Mouse (Mus musculus) adrenal gland, adult 2 months (tissue): ENCODE measurements around the gene Mmp2. TPM values are rescaled to one million over a fixed set of nuclear protein-coding genes. Genes with fewer than 3 reads are reported as not detected.

Experiments
- DNase-seq: peaks from one replicate; pipeline ENCODE4 v3.0.0; 2021
- polyA plus RNA-seq: library from polyadenylated mRNA; depleted of rRNA; stranded (reverse); fragments of >200 nt; gene quantifications from 2 replicates; pipeline ENCODE4 v1.2.3, GENCODE M21; 2012; rRNA removed
- total RNA-seq, 2 experiments: library from RNA; stranded (reverse); gene quantifications; 2 replicates each; pipeline ENCODE4 v1.2.3; 2021

Gene Mmp2
- total and polyA plus RNA-seq, 3 experiments: 21.6 to 38.8 (median 22.4) TPM

- no peak for DNase-seq
These were observed 68.0 kb downstream of the Mmp2 start for GRCm38 (mm10) chr8:92895053-92895452.

GRCm38 (mm10) chr8:92896056-92896455 lies 69.0 kb downstream of the Mmp2 start:
- DNase-seq: no peak

- DNase-seq: no peak
These were observed 69.5 kb downstream of the Mmp2 start for GRCm38 (mm10) chr8:92896611-92897010.

DNA sequence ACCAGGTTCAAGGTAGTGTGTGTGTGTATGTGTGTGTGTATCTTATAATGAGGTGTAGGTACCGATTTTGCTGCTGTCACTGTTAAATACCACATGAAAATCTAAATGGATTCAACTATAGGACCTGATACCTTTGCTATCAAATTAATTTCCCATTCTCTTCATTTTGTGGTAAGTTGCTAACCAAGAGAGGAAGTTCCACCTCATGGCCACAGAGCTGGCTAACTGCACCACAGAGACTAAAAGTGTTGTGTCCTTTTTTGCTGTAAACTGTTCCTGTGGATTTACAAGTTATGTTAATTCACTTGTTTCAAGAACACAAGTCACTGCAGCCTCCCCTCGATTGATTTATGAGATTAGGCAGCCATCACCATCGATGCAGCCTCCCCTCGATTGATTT lies 70.7 kb downstream of the Mmp2 start:
- no peak for DNase-seq

GRCm38 (mm10) chr8:92899590-92899989 lies 72.5 kb downstream of the Mmp2 start:
- DNase-seq: no peak

DNA sequence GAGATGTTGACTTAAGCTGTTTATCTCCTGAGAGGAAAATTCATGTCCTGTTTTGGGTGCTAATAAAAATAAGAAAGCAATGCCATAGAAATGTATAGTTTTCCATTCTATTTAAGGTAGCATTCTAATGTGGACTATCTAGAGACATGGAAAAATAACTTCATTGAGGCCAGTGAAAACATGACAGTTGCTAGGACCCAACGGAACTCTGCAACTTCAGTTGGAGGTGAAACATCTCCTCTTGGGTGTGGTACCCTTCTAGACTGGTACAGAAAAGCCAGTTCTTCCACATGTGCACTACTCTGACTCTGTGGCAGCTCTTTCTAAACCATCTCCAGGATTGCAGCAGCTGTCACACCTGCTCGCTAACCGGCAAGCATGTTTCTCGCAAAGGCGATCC lies 74.0 kb downstream of the Mmp2 start, which contains the start of gene Capns2:
Gene Capns2, plus strand, starts transcription at position 301 of the 400 bp plus-strand sequence.
- no peak for DNase-seq

DNA sequence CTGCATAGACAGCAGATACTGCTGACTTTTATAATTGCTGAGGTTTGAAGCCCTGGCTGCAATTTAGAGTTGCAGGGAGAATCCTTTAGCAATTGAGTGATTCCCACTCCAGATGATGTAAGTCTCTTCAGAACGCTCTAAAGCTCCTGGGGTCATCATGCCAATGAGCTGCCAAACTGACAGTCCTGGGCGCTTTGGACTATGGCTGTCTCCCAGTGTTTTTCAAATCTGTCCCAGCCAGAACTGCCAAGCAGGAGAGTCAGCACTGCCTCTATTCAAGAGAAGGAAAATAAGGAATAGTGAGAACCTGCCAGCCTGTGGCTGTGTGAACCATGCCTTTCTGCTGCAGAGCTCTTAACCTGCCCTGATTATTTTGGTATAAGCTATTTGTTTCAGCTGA lies 75.9 kb downstream of the Mmp2 start:
- DNase-seq: no peak

Other genes starting within 250 kb of the Mmp2 start
- gene Irx6, start 153.0 kb upstream of the Mmp2 start, total RNA-seq: not detected
- not detected in 2 replicates for gene Irx6, start 153.0 kb upstream of the Mmp2 start, polyA plus RNA-seq
- 10 to 100 TPM in 1 of 2 experiments, 1 to 10 TPM in 1; 3.1 to 15.5 TPM for gene Lpcat2, start 28.0 kb downstream of the Mmp2 start, total RNA-seq
- 1.9 and 2.9 TPM in 2 replicates for gene Lpcat2, start 28.0 kb downstream of the Mmp2 start, polyA plus RNA-seq
- gene Capns2, start 74.1 kb downstream of the Mmp2 start, total RNA-seq: under 1 TPM in 1 of 2 experiments, not detected in 1; 0.69 TPM
- 0.11 TPM in 1 of 2 replicates, not detected in the other for gene Capns2, start 74.1 kb downstream of the Mmp2 start, polyA plus RNA-seq
- gene Slc6a2, start 132.8 kb downstream of the Mmp2 start, total RNA-seq: 10 to 100 TPM in 1 of 2 experiments, 1 to 10 TPM in 1; 9.0 to 16.0 TPM
- 1.9 and 4.6 TPM in 2 replicates for gene Slc6a2, start 132.8 kb downstream of the Mmp2 start, polyA plus RNA-seq
- not detected for gene Ces1a, start 220.9 kb downstream of the Mmp2 start, total RNA-seq
- not detected in 2 replicates for gene Ces1a, start 220.9 kb downstream of the Mmp2 start, polyA plus RNA-seq